Mouse (Mus musculus) MEL (cell line): ENCODE measurements at regions not wholly inside any gene's neighbourhood (a gene's known extent, or its start where the extent isn't known, plus 50 kb on each side); places are given as distances from the start of the nearest gene placed in this dataset.
A peak's percentile ranks its signal among the peaks of the same experiment; 100 is the strongest.

Experiments
- CTCF ChIP-seq, 3 experiments: IDR thresholded peaks in 2 of 3; conservative IDR thresholded peaks in 1 of 3; 2 replicates each; pipeline ENCODE4 v1.5.1; 2011 to 2012; ENCODE audit warnings: low read length in 3 of 3, low read depth in 2 of 3, mild to moderate bottlenecking in 2 of 3, improper control_type of control experiment in 1 of 3, inconsistent platforms in 1 of 3, mixed read lengths in 1 of 3, moderate library complexity in 1 of 3; ENCODE audit not compliant: control insufficient read depth in 1 of 3, insufficient read depth in 1 of 3, poor library complexity in 1 of 3, severe bottlenecking in 1 of 3
- GABPA ChIP-seq: IDR thresholded peaks from 2 replicates; pipeline ENCODE4 v1.6.1; 2012; ENCODE audit warnings: low read depth, mild to moderate bottlenecking, inconsistent platforms, low read length, improper control_type of control experiment, moderate library complexity
- GATA1 ChIP-seq: IDR thresholded peaks from 2 replicates; pipeline ENCODE4 v1.6.1; 2011; ENCODE audit warnings: low read depth, low read length, improper control_type of control experiment
- MAFK ChIP-seq: IDR thresholded peaks from 2 replicates; pipeline ENCODE4 v1.6.1; 2011; ENCODE audit warnings: low read depth, mild to moderate bottlenecking, low read length, improper control_type of control experiment, borderline replicate concordance
- POLR2A ChIP-seq, 2 experiments: IDR thresholded peaks; 2 replicates each; pipeline ENCODE4 v1.6.1; 2011 to 2012; ENCODE audit warnings: low read length in 2 of 2, mild to moderate bottlenecking in 2 of 2, control low read depth in 1 of 2, improper control_type of control experiment in 1 of 2, low read depth in 1 of 2, moderate library complexity in 1 of 2; ENCODE audit not compliant: control insufficient read depth in 1 of 2, insufficient read depth in 1 of 2, poor library complexity in 1 of 2
- USF2 ChIP-seq, 2 experiments: IDR thresholded peaks; 2 replicates each; pipeline ENCODE4 v1.6.1; 2011 to 2012; ENCODE audit warnings: improper control_type of control experiment in 2 of 2, low read length in 2 of 2, borderline replicate concordance in 1 of 2, inconsistent platforms in 1 of 2, low read depth in 1 of 2, mild to moderate bottlenecking in 1 of 2; ENCODE audit not compliant: insufficient read depth in 1 of 2

- TF ChIP-seq GABPA: no peak
- no peak for TF ChIP-seq MAFK
- TF ChIP-seq GATA1: peak; percentile 57; the same call in 1 of the 2 replicates
- no peak for TF ChIP-seq POLR2A (IDR thresholded peaks at IDR 0.05; ENCODE audit: control insufficient read depth in 1 of 2, insufficient read depth in 1 of 2, low read depth in 1 of 2, low read length in 2 of 2, poor library complexity in 1 of 2)
- no peak for TF ChIP-seq USF2 (IDR thresholded peaks at IDR 0.05; ENCODE audit: borderline replicate concordance in 1 of 2, insufficient read depth in 1 of 2, low read depth in 1 of 2, low read length in 2 of 2)
- TF ChIP-seq CTCF (IDR thresholded peaks at IDR 0.05 in 2 of 3, conservative IDR thresholded peaks at IDR 0.05 in 1 of 3; ENCODE audit: control insufficient read depth in 1 of 3, insufficient read depth in 1 of 3, low read depth in 2 of 3, low read length in 3 of 3, poor library complexity in 1 of 3, severe bottlenecking in 1 of 3): peak in 1 of 3 experiments; percentile 23; a peak in 1 of 6 replicates
Measured at GRCm38 (mm10) chr14:87749762-87750161, 333.3 kb downstream of the Tdrd3 start.
